Mouse (Mus musculus) fat pad, adult 2 months (tissue): ENCODE data around the gene Skint8.
"Not testable (repeated sequence)": the region's sequence is repeated elsewhere in the genome, so short reads cannot be mapped to it uniquely, and the experiment has no call there.

ENCODE experiments used
- DNase-seq: peaks from one replicate; pipeline ENCODE4 v3.0.0-alpha.2; 2011; ENCODE audit warnings: low read depth, low spot score; ENCODE audit errors: extremely low read depth

Gene Skint8

DNA sequence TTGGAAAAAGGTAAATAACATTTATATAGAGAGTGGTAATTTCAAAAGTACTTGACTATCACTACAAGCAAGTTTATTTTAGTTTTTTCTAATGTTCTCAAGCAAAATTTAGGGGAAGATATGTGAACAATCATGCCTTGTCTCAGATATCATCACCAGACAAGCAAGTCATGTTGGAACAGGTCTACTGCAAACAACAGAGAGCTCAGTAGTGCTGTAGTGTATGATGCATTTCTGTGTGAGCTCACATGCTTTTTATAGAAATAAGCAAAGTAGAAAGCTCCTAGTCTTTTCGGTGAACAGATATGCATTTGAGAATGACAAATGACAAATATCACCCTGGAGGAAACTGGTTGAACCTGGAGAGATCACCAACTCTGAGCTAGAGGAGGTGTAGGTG is at the start of gene Skint8:
TSS of gene Skint8 (plus strand) at position 301 of the 400 bp plus-strand sequence.
- DNase-seq = no peak

DNA sequence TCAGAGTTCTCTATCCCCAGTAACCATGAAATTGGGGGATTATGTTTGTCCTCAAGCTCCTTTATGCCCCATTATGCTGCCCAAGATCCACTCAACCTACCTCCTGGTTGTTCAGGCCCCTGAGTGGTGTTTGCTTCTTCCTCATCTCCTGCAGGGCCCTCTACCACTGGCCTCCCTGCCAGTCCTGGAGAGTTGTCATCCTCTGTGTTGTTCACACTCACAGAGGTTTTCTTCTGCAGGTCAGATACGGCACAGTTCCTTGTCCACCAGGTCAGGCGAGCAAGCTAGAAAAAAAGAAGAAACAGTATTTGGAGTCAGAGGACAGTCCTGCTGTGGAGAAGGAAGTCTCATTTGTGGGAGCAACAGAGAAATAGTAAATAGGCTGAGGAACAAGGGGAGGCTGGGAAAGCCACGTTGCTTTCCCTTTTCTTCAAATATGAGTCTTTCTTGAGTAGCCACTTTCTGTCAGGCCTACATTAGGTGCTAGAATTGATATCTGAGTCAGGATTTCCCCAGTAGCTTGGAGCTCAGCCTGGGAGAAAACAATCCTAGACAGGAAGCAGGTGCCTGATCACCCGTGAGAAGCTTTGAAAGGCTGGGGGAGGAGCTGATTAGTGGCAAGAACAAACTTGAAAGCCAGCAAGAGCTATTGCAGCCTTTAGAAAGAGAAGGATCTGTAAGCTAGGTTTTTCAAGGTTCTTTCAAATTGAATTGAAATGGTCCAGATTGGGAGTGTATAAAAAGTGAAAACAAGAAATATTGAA is 38.9 kb upstream of the Skint8 start:
- DNase-seq = no peak

DNA sequence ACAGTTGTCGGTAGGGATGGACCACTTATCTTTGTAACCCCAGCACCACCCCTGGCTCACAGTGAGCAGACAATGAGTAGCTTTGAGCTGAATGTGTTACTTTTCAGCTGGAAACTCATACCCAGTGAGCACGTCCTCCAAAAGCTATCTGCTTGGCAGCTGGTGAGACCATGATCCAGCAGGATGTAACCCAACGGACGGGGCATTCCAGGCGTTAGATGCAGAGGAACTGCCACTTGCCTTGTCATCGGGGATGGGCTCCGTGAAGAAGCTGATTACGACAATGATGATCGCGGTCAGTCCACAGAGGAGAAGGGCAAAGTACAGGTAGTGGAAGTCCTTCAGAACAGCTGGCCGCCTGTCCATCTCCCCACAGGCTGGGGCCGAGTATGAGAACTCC is 35.6 kb upstream of the Skint8 start:
- DNase-seq = no peak

DNA sequence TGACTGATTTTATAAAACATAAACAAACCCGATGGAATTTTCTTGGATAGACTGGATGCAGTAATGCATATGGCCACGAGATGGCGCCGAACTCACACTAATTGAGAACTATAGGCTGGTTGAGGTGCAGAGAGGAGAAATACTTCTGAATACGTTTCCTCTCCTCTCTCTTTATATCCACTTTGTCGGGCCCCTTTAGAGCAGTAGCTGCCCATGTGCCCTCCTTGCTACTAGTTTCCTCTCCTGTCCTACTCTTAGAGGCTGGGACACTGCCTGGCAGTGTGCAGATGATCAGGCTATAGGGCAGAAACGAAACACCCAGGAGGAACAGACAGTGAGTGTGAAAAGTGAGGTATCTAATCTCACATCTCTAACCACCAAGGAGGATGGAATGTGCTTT is 33.2 kb upstream of the Skint8 start:
- DNase-seq = no peak

DNA sequence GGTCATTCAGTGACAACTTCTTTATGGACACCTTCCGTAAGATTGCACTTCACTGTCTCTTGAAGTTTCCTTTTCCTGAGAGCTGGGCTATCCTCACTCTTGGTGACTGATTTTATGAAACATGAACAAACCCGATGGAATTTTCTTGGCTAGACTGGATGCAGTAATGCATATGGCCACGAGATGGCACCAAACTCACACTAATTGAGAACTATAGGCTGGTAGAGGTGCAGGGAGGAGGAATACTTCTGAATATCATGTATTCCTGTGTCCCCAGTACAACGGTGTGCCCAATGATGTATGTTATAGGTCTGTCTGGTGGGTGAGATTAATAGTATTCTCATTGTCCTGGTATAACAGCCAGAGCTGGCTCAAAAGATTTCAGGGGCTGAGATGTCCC is 32.6 kb upstream of the Skint8 start:
- no peak for DNase-seq

DNA sequence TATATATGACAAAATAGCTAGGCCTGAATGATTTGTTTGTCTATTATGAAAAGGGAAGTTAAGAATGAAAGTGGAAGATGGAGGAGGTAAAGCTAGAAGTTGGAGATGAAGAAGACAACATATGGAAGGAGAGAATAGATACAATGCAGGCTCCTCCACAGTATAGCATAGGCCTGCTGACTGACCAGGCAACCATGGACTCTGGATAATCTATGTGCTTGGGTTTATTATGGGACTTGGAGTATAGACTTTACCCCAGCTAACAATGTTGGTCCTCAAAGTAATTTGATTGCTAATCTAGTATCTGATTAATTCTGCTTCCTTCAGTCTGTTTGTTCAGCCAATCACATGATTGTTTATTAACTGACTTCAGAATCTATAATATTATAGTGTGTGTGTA is 27.1 kb upstream of the Skint8 start:
- DNase-seq = no peak

DNA sequence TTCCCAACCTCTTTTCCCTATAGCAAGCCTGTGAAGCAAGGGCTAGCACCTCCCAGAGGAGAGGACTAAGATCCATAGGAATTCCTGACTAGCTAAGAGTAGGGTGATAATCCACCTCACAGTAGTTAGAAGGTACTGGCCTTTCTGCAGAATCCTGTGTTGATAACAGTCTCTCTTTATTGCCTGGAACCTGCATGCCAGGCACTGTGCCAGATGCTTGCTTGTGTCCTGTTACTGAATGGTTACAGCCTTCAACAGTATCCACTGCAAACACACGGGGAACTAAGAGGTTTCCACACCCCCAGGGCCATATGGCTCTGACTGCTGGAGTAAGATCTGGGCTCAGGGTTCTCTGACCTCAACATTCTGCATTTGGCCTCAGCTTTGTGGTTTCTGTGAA is 21.4 kb upstream of the Skint8 start:
- DNase-seq = no peak

DNA sequence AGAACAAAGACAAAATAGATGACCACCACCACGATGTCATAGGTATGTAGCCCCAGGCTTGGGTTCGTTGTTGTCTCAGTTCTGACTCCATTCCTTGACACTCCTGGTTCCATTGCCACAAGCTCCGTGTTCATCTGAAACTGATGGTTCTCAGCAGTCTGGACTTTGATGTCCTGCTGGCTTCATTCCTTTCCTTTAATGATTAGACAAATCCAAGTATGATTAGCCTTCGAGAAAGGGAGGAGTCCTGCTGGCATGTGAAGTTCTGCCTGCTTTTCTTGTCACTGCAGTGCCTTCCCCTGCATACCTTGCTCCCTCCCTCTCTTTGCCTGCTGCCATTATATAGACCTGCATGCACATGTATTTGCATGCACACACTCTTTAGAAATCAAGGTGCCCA is 20.6 kb upstream of the Skint8 start:
- DNase-seq = no peak

DNA sequence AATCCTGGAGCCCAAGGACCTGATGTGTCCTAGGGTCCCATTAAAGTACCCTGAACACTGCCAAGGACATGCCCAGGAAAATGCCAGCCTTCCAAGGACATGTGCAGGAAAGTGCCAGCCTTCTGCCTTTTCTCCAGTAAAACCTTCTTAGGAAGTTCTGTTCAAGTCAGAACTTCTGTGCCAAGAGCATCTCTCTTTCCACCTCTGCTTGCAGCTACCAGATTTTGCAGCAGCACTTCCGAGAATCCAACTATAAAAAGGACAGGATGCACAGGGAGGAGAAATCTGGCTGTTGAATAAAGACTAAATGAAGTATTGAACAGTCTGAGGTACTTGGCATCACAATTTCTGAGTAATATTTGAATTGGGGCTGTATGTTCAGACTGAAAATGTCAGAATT is 18.7 kb upstream of the Skint8 start:
- DNase-seq = not testable (repeated sequence)

DNA sequence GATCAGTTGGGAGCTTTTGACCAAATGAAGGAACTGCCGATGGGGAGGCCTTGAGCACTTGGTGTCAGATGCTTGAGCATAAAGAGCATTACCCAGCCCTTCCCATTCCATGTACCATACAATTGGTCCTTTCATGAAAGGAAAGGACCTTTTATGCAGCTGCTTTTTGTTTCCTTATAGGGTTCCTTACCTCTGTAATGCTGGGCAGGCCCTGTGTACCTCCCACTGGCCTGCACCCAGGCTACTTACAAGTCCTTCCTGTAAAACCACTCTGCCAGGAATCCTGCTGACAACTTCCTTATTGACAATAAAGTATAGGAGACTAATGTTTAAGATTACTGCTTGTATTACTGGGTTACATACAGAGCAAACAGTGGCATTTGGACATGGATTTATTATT is 17.7 kb upstream of the Skint8 start:
- DNase-seq = no peak

DNA sequence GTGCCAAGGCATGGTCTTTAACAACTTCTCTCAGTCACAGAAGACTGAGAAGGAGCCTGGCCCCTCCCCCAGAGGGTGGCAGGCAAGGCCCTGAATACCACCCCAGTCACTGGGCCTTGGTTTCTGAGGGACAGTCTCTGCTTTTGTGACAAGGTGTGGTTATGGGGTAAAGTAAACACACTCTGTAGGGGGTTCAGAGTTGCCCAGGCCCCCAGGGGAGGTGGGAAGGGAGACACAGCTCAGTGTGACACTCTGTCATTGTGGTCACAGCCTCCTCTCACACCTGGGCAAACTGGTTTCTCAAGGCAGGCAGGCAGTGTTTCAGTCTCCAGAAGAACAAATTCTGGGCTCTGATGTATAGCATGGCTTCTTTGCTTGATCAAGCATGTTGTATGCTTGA is 16.4 kb upstream of the Skint8 start, which contains the start of gene Slc5a9:
TSS of gene Slc5a9 (minus strand) at position 144 of the 400 bp plus-strand sequence.
- no peak for DNase-seq

DNA sequence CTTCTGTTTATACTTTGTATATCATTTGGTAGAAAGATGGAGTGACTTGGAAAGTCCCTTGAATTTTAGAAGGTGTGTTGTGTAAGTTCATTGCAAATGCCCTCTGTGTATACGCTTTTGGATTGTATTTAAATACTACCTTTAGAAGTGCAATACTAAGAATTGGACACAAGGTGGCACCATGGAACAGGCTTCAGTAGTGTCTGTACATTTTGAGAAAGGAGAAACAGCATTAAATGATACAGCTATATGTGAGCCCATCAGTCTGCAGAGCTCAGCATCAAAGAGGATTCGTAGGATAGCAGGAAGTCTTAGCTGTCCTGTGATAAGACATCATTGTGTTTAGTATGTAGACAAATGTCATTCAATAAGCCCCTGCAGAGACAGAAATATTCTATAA is 11.3 kb upstream of the Skint8 start:
- DNase-seq = no peak

DNA sequence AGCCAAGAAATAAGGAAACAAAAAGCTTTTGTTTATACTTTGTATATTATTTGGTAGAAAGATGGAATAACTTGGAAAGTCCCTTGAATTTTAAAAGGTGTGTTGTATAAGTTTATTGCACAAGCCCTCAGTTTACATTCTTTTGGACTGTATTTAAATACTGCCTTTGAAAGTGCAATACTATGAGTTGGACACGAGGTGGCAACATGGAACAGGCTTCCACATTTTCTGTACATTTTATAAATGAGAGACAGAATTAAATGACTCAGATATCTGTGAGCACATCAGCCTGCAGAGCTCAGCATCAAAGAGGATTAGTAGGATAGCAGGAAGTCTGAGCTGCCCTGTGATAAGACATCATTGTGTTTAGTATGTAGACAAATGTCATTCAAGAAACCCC is 42.1 kb downstream of the Skint8 start:
- DNase-seq = no peak

DNA sequence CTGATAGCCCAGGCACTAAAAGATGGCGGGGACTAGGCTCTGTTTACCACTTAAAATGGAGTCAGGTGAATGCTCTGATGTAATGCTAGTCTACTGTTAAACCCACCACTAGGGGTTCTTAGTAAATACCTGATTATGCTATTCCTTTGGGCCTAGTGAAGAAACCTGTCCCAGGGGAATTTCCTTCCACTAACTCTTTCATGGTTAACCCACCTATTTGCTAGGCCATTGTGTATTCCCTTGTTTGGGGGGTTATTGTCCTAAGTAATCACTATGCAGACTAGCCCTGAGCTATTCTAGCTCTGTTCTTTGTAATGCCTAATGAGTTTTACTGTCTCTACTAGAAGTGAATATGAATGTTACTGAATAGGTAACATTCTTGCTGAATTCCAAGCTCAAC is 44.0 kb downstream of the Skint8 start:
- DNase-seq = not testable (repeated sequence)

DNA sequence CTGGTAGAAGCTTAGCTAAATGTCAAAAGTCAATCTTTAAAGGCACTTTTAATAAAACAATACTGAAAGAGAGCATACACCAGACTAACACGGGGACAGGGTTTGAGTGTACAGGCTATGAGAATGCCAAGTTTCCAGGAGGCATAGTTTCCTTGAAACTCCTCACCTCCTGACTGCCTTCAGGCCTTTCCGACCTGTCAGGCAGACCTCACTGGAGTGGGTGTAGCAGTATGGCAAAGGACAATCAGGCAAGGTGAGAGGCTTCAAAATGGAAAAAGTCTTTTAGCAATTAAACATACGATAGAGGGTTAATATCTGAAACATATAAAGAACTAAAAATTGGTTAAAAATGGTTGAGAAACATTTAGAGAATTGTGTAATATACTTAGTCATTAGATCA is 44.5 kb downstream of the Skint8 start:
- no peak for DNase-seq

DNA sequence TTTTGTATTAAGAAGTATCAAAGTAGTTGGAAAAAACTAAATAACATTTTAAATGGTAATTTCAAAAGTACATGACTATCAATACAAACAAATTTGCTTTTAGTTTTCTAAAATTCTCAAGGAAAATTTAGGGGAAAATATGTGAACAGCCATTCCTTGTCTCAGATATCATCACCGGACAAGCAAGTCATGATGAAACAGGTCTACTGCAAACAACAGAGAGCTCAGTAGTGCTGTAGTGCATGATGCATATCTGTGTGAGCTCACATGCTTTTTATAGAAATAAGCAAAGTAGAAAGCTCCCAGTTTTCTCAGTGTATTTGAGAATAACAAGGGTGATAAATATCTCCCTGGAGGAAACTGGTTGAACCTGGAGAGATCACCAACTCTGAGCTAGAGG is 53.4 kb downstream of the Skint8 start, which contains the start of gene Skint7:
TSS of gene Skint7 (plus strand) at position 301 of the 400 bp plus-strand sequence.
- DNase-seq = no peak
